Mouse (Mus musculus) mature B cell (primary cell): ENCODE results near the gene Gm281.
"Not testable (repeated sequence)": the region's sequence is repeated elsewhere in the genome, so short reads cannot be mapped to it uniquely, and the experiment has no call there.

Experiments
- in situ Hi-C: fragments of 300-500 bp; cut with MboI; formaldehyde crosslinking; loops from 2 replicates; pipeline ENCODE4 v1.14.3; 2019

The Gm281 gene

GRCm38 (mm10) chr14:13914387-13915082 lies at the start of gene Gm281:
Gm281 (minus strand) TSS chr14:13914478.
- in situ Hi-C loops, result loop anchor here (25.0 kb wide), 1 partner anchor 552 kb away; no protein-coding TSS in a partner anchor

- in situ Hi-C loops, result no loop called here
These were observed 49.2 kb upstream of the Gm281 start for GRCm38 (mm10) chr14:13963527-13963926.

- in situ Hi-C loops, result no loop called here
These were observed 48.2 kb upstream of the Gm281 start for GRCm38 (mm10) chr14:13962476-13962875.

- in situ Hi-C loops, result no loop called here
These were observed 47.3 kb upstream of the Gm281 start, which contains the start of the genes Atxn7 and Thoc7 for GRCm38 (mm10) chr14:13961401-13962112. Atxn7 (plus strand) TSS chr14:13961440. Thoc7 (minus strand) TSS chr14:13961852.

- in situ Hi-C loops, result no loop called here
These were observed 46.4 kb upstream of the Gm281 start for GRCm38 (mm10) chr14:13960482-13961325.

- in situ Hi-C loops, result no loop called here
These were observed 45.8 kb upstream of the Gm281 start for GRCm38 (mm10) chr14:13960079-13960478.

- in situ Hi-C loops, result not testable (repeated sequence)
These were observed 37.9 kb upstream of the Gm281 start for GRCm38 (mm10) chr14:13952151-13952550.

GRCm38 (mm10) chr14:13950401-13950800 lies 36.1 kb upstream of the Gm281 start:
- in situ Hi-C loops, result no loop called here

GRCm38 (mm10) chr14:13948345-13948744 lies 34.1 kb upstream of the Gm281 start:
- in situ Hi-C loops, result no loop called here

GRCm38 (mm10) chr14:13944686-13945085 lies 30.4 kb upstream of the Gm281 start:
- in situ Hi-C loops, result no loop called here

GRCm38 (mm10) chr14:13934052-13934371 lies 19.7 kb upstream of the Gm281 start:
- in situ Hi-C loops, result no loop called here

GRCm38 (mm10) chr14:13933290-13934051 lies 19.2 kb upstream of the Gm281 start:
- in situ Hi-C loops, result no loop called here

GRCm38 (mm10) chr14:13917630-13918029 lies 3.4 kb upstream of the Gm281 start:
- in situ Hi-C loops, result loop anchor here (25.0 kb wide), 1 partner anchor 555 kb away; no protein-coding TSS in a partner anchor

- in situ Hi-C loops, result loop anchor here (25.0 kb wide), 1 partner anchor 555 kb away; no protein-coding TSS in a partner anchor
These were observed 2.9 kb upstream of the Gm281 start for GRCm38 (mm10) chr14:13917208-13917607.

GRCm38 (mm10) chr14:13915207-13915606 lies 929 bp upstream of the Gm281 start:
- in situ Hi-C loops, result loop anchor here (25.0 kb wide), 1 partner anchor 553 kb away; no protein-coding TSS in a partner anchor

- in situ Hi-C loops, result loop anchor here (25.0 kb wide), 1 partner anchor 548 kb away; no protein-coding TSS in a partner anchor
These were observed 4.1 kb downstream of the Gm281 start for GRCm38 (mm10) chr14:13910148-13910547.

- in situ Hi-C loops, result loop anchor here (25.0 kb wide), 1 partner anchor 545 kb away; no protein-coding TSS in a partner anchor
These were observed 7.1 kb downstream of the Gm281 start for GRCm38 (mm10) chr14:13907145-13907544.

GRCm38 (mm10) chr14:13906461-13906860 lies 7.8 kb downstream of the Gm281 start:
- in situ Hi-C loops, result loop anchor here (25.0 kb wide), 1 partner anchor 544 kb away; no protein-coding TSS in a partner anchor

GRCm38 (mm10) chr14:13901611-13902067 lies 12.6 kb downstream of the Gm281 start:
- in situ Hi-C loops, result loop anchor here (25.0 kb wide), 1 partner anchor 539 kb away; no protein-coding TSS in a partner anchor

GRCm38 (mm10) chr14:13895198-13895597 lies 19.1 kb downstream of the Gm281 start:
- in situ Hi-C loops, result no loop called here

GRCm38 (mm10) chr14:13893748-13894147 lies 20.5 kb downstream of the Gm281 start:
- in situ Hi-C loops, result no loop called here
